ENCODE assay signal across 21 mouse cellular contexts in the genomic region with DNA sequence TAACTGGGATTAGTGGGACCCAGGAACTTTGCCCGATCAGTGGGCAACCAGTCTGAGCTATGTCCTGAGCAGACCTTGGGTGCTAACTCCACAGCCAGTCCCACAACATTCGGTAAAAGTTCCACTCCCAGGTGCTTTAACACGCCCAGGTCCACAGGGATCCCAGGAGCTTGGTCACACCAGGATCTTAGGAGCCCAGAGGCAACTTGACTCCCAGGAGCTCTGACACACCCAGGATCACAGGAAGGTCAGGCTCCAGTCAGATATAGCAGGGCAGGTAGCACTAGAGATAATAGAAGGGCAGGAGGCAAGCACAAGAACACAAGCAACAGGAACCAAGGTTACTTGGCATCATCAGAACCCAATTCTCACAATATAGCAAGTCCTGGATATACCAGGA. TPM values are rescaled to one million over a fixed set of nuclear protein-coding genes. Genes with fewer than 3 reads are reported as not detected.
DNase-seq lines count a peak whose midpoint lies in the region; ATAC-seq and TF ChIP-seq lines count a peak whose summit lies in the region.
"Had no signal": no experiment of that assay in that cellular context is flagged by ENCODE, and none has a peak within 500 bp of the region (broad histone marks: within the 10 kb centered on the region; RNA-seq: fewer than 3 reads in every experiment).

No protein-coding gene starts in this region.

- no peak overlapping the region for H3K9ac ChIP-seq in intestine, embryonic 16.5 days (ENCODE audit: low read depth, low read length)
- H3K9ac ChIP-seq in stomach, postnatal 0 days (ENCODE audit: low read length) = no peak overlapping the region
- H3K9ac ChIP-seq in forebrain, embryonic 14.5 days (ENCODE audit: low read length) = no peak overlapping the region
- H3K9ac ChIP-seq: embryonic facial prominence, embryonic 13.5 days; embryonic facial prominence, embryonic 15.5 days; forebrain, embryonic 12.5 days; forebrain, embryonic 15.5 days; forebrain, postnatal 0 days had no signal

- peak; percentile 38 for DNase-seq in large intestine, adult 2 months (ENCODE audit: low read depth, low spot score)
- peak; percentile 27 for DNase-seq in stomach, postnatal 0 days (ENCODE audit: low spot score)
- DNase-seq in forebrain, embryonic 14.5 days (ENCODE audit: low spot score) = no peak
- DNase-seq in spleen, postnatal 36 days (ENCODE audit: low spot score in 2 of 2) = no peak
- DNase-seq: adrenal gland, adult 2 months; adrenal gland, postnatal 10 days; adrenal gland, postnatal 25 days; cerebellum, adult 11-12 months; cerebellum, adult 2 months; cerebellum, adult 9-10 months; cerebellum, postnatal 14 days; cerebellum, postnatal 36 days; embryo, embryonic 11 days; forebrain, postnatal 0 days had no signal

- no peak for TF ChIP-seq CTCF in stomach, postnatal 0 days (IDR thresholded peaks at IDR 0.05; ENCODE audit: low read depth)

- TF ChIP-seq EP300 in stomach, postnatal 0 days (optimal IDR thresholded peaks at IDR 0.05) = no peak

- H3K36me3 ChIP-seq in intestine, embryonic 16.5 days (ENCODE audit: control insufficient read depth, insufficient read depth, low read length) = no peaks in the 10 kb centered on the region
- no peaks in the 10 kb centered on the region for H3K36me3 ChIP-seq in stomach, postnatal 0 days (ENCODE audit: control insufficient read depth, insufficient read depth, low read length)
- no peaks in the 10 kb centered on the region for H3K36me3 ChIP-seq in forebrain, embryonic 14.5 days (ENCODE audit: control insufficient read depth, insufficient read depth, low read length)
- H3K36me3 ChIP-seq: embryonic facial prominence, embryonic 13.5 days; embryonic facial prominence, embryonic 15.5 days; forebrain, embryonic 10.5 days; forebrain, embryonic 12.5 days; forebrain, embryonic 15.5 days had no signal

- no peaks in the 10 kb centered on the region for H3K9me3 ChIP-seq in intestine, embryonic 16.5 days (ENCODE audit: control insufficient read depth, low read length)
- no peaks in the 10 kb centered on the region for H3K9me3 ChIP-seq in stomach, postnatal 0 days (ENCODE audit: control insufficient read depth, low read length)
- H3K9me3 ChIP-seq in forebrain, embryonic 14.5 days (replicated peaks; ENCODE audit: control insufficient read depth, low read length) = no peaks in the 10 kb centered on the region
- H3K9me3 ChIP-seq: embryonic facial prominence, embryonic 13.5 days; embryonic facial prominence, embryonic 15.5 days; forebrain, embryonic 10.5 days; forebrain, embryonic 12.5 days; forebrain, embryonic 15.5 days had no signal

- no peak overlapping the region for H3K4me2 ChIP-seq in intestine, embryonic 16.5 days (ENCODE audit: low read depth, low read length)
- no peak overlapping the region for H3K4me2 ChIP-seq in stomach, postnatal 0 days (replicated peaks; ENCODE audit: low read depth)
- no peak overlapping the region for H3K4me2 ChIP-seq in forebrain, embryonic 14.5 days (ENCODE audit: low read length)
- H3K4me2 ChIP-seq: embryonic facial prominence, embryonic 13.5 days; embryonic facial prominence, embryonic 15.5 days; forebrain, embryonic 12.5 days; forebrain, embryonic 15.5 days had no signal

- ATAC-seq in intestine, embryonic 16.5 days = peak; percentile 87
- peak; percentile 56; the same call in 1 of the 2 replicates for ATAC-seq in stomach, postnatal 0 days (ENCODE audit: low FRiP score, low TSS enrichment)
- no peak for ATAC-seq in forebrain, embryonic 14.5 days
- ATAC-seq: forebrain, embryonic 15.5 days; forebrain, postnatal 0 days had no signal

- WGBS in intestine, embryonic 16.5 days = 58% methylated on average over 3 of the region's 3 CpGs
- 43% methylated on average over 3 of the region's 3 CpGs for WGBS in large intestine, adult 2 months
- 59% methylated on average over 3 of the region's 3 CpGs for WGBS in stomach, postnatal 0 days
- 90% methylated on average over 3 of the region's 3 CpGs for WGBS in forebrain, embryonic 14.5 days

- no peak overlapping the region for H3K27ac ChIP-seq in intestine, embryonic 16.5 days (ENCODE audit: low read length)
- no peak overlapping the region for H3K27ac ChIP-seq in stomach, postnatal 0 days (replicated peaks)
- H3K27ac ChIP-seq in forebrain, embryonic 14.5 days (ENCODE audit: low read depth, low read length) = no peak overlapping the region
- H3K27ac ChIP-seq: embryonic facial prominence, embryonic 13.5 days; embryonic facial prominence, embryonic 15.5 days; forebrain, embryonic 10.5 days; forebrain, embryonic 12.5 days; forebrain, embryonic 15.5 days had no signal

- H3K4me1 ChIP-seq in intestine, embryonic 16.5 days (ENCODE audit: control insufficient read depth, insufficient read depth, low read length) = no peaks in the 10 kb centered on the region
- no peaks in the 10 kb centered on the region for H3K4me1 ChIP-seq in stomach, postnatal 0 days (replicated peaks; ENCODE audit: control insufficient read depth, insufficient read depth)
- H3K4me1 ChIP-seq in forebrain, embryonic 14.5 days (ENCODE audit: control insufficient read depth, insufficient read depth, low read length) = no peaks in the 10 kb centered on the region
- H3K4me1 ChIP-seq: embryonic facial prominence, embryonic 13.5 days; embryonic facial prominence, embryonic 15.5 days; forebrain, embryonic 10.5 days; forebrain, embryonic 12.5 days; forebrain, embryonic 15.5 days had no signal

- no peak overlapping the region for H3K4me3 ChIP-seq in intestine, embryonic 16.5 days (ENCODE audit: low read length)
- no peak overlapping the region for H3K4me3 ChIP-seq in stomach, postnatal 0 days (ENCODE audit: low read depth, low read length)
- H3K4me3 ChIP-seq in forebrain, embryonic 14.5 days (ENCODE audit: low read depth, low read length) = no peak overlapping the region
- H3K4me3 ChIP-seq: embryonic facial prominence, embryonic 13.5 days; embryonic facial prominence, embryonic 15.5 days; erythroblast, embryonic 14.5 days; forebrain, embryonic 10.5 days; forebrain, embryonic 12.5 days; forebrain, embryonic 15.5 days had no signal

- no peaks in the 10 kb centered on the region for H3K27me3 ChIP-seq in intestine, embryonic 16.5 days (replicated peaks; ENCODE audit: control insufficient read depth, insufficient read depth, low read length)
- H3K27me3 ChIP-seq in stomach, postnatal 0 days (ENCODE audit: control insufficient read depth, insufficient read depth, low read length) = no peaks in the 10 kb centered on the region
- H3K27me3 ChIP-seq in forebrain, embryonic 14.5 days (replicated peaks; ENCODE audit: control insufficient read depth, insufficient read depth, low read length) = no peaks in the 10 kb centered on the region
- H3K27me3 ChIP-seq: embryonic facial prominence, embryonic 13.5 days; embryonic facial prominence, embryonic 15.5 days; forebrain, embryonic 12.5 days; forebrain, embryonic 15.5 days had no signal

RNA-seq across cellular contexts. Expression of a gene that starts 48.1 kb away (rescaled TPM):
- polyA plus RNA-seq in intestine, embryonic 16.5 days (2015; fragmentation: Nextera tagmentation; extraction: Ambion mirVana) = 4.9 and 5.1 TPM in 2 replicates
- polyA plus RNA-seq in large intestine, adult 2 months (2012; rRNA removed) = 6.3 and 15.6 TPM in 2 replicates
- 3.7 and 4.2 TPM in 2 replicates for polyA plus RNA-seq in stomach, postnatal 0 days (2015; fragmentation: Nextera tagmentation; extraction: Ambion mirVana)
- 7.1 and 10.4 TPM in 2 replicates for polyA plus RNA-seq in forebrain, embryonic 14.5 days (2014; fragmentation: Nextera tagmentation; extraction: Ambion mirVana)

Comparison
In these comparisons a context has a peak if more than half of its experiments do, and no peak if none do; other contexts are left out.
1. DNase-seq: peak in large intestine, adult 2 months (single experiment) and stomach, postnatal 0 days (single experiment); none in forebrain, embryonic 14.5 days (single experiment) and spleen, postnatal 36 days (0 of 2).